Mouse (Mus musculus) forelimb bud, embryonic 11.5 days (tissue): ENCODE measurements around the gene D630045J12Rik.

Experiments used
- DNase-seq: peaks from one replicate; pipeline ENCODE4 v3.0.0-alpha.2; 2012; ENCODE audit warnings: low read depth, low spot score

D630045J12Rik gene

GRCm38 (mm10) chr6:38096961-38097370 lies 156.8 kb downstream of the D630045J12Rik start:
- DNase-seq, result no peak

GRCm38 (mm10) chr6:38094701-38095100 lies 159.1 kb downstream of the D630045J12Rik start:
- no peak for DNase-seq

- no peak for DNase-seq
Measured at GRCm38 (mm10) chr6:38092539-38092938, 161.3 kb downstream of the D630045J12Rik start.

GRCm38 (mm10) chr6:38087242-38088026 lies 166.4 kb downstream of the D630045J12Rik start:
- no peak for DNase-seq

- no peak for DNase-seq
Measured at GRCm38 (mm10) chr6:38083204-38083603, 170.6 kb downstream of the D630045J12Rik start.

GRCm38 (mm10) chr6:38081727-38082341 lies 172.0 kb downstream of the D630045J12Rik start:
- DNase-seq, result no peak

- no peak for DNase-seq
Measured at GRCm38 (mm10) chr6:38080364-38080763, 173.4 kb downstream of the D630045J12Rik start.

- no peak for DNase-seq
Measured at GRCm38 (mm10) chr6:38073592-38073991, 180.2 kb downstream of the D630045J12Rik start.
